Mouse (Mus musculus) effector memory CD4-positive, alpha-beta T cell, adult 7 months (primary cell): ENCODE data around the gene Saysd1. TPM values are rescaled to one million over a fixed set of nuclear protein-coding genes. Genes with fewer than 3 reads are reported as not detected.

Experiments used
- polyA plus RNA-seq: library from polyadenylated mRNA; unstranded; fragments of 100-300 nt; shearing (Covaris generic); gene quantifications from one replicate; pipeline ENCODE4 v1.2.1, GENCODE M21; 2017

Gene Saysd1
- 21.5 TPM for polyA plus RNA-seq

DNA sequence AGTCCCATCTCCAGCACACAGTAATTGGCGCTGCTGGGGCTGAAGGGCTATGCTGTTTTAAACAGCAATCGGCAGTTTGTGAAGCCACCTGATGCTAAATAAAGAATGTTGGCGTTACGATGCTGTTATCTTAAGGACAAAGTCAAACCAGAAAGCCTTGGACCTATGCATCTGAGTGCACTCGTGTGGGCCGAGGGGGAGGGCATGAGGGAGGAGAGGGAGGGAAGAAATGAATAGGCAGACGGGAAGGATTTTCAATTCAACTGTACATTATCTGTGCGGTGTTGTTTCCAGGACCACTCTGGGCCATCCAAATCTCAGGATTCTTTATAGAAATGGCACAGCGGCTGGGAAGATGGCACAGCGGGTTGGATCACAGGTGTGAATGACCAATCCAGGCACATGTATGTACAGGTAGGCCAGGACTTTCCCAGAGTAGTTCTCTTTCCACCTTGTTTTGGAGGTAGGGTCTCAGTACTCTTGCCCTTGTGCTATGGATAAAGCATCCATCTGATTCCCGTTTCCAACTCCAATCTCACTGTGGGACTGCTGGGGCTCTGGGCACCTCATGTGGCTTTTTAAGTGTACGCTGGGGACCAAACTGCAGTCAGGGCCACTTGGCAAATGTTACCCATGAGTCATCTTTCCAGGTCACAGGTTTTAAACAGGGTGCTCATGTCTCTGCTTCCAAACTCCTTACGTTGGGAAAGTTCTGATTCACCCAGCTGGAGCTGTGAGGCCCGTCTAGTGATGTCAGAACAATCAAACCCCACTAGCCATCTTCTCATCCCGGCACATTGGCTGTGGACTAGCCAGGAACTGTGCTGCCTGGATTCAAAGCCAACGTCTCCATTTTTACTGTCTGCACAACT is at the start of gene Saysd1:
Gene Saysd1 (minus strand): TSS at position 51 of the 872 bp plus-strand sequence.

DNA sequence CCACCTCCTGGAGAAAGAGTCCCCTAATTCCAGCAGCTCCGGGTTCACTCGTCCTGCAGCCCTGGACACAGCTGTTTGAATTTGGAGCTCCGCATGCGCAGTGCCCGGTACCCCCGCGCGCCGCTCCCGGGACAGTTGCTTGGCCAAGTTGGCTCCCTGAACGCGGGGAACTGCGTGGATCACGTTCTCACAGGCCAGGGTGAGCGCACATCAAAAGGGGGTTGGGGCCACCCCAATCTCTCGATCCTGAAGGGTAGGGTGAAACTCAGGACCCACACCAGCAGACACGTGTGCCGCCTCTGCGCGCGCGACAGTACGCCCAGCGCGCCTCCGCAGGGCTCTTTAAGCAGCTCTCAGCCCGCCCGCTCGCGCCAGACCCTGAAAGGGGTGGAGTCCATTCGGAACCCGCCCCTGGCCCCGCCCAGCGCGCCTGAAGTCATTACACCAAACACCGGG is 43.2 kb upstream of the Saysd1 start, which contains the start of gene Kcnk5:
Gene Kcnk5 (minus strand): TSS at position 344 of the 456 bp plus-strand sequence.

Other genes with a start within 250 kb of the Saysd1 start
- 97.5 TPM for gene Gng2, start 160.9 kb downstream of the Saysd1 start, polyA plus RNA-seq
- gene Kcnk5, start 43.3 kb upstream of the Saysd1 start, polyA plus RNA-seq, result 19.0 TPM
- 0.56 TPM for gene Kcnk16, start 130.7 kb upstream of the Saysd1 start, polyA plus RNA-seq
- gene Nudt13, start 156.2 kb upstream of the Saysd1 start, polyA plus RNA-seq, result 11.5 TPM
- 27.7 TPM for gene Ecd, start 209.6 kb upstream of the Saysd1 start, polyA plus RNA-seq
- 39.2 TPM for gene Fam149b, start 209.6 kb upstream of the Saysd1 start, polyA plus RNA-seq